Mouse (Mus musculus) spleen, postnatal 36 days (tissue): Measurements from ENCODE around the gene Tph1.

Experiments
- DNase-seq, 2 experiments: peaks; one replicate each; pipeline ENCODE4 v3.0.0; 2022; ENCODE audit warnings: low spot score in 2 of 2, mixed read lengths in 1 of 2

Tph1 gene

DNA sequence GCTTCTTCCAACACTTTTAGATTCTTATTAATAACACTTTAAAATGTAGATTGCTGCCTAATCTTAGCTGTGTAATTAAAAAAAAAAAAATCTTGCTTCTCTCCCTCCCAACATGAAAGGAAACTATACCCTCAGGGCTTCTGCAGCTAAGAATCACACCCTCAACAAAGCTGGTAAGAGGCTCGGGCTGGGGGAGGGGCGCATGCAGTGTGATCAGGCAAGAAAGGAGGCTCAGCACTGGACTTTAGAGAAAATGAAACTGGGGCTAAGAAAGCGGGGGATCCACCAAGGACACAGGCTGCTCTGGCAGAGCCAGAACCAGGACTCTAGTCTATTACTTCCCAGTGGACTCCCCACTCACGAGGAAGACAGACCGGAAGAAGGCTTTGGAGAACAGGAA, 71.2 kb downstream of the Tph1 start:
- DNase-seq = no peak

DNA sequence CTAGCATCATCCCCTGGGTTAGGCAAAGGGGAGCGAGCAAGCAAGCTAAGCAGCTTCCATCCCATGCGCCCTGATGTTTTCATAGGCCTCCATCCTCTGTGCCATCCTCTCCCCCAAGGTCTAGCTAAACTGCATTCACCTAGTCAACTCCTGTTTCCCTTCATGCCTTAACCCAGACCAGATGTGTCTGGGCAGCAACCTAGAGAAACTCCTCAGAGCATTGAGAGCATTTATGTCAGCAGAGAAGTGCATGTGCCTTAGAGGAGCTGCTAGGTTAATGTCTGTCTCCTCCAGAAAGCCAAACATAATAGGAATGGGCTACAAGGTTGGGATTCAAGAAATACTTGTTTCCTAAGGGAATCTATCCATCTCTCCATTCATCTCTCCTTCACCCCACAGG, 75.3 kb downstream of the Tph1 start:
- no peak for DNase-seq
